Comparison of ENCODE assay signal across 14 mouse cellular contexts in genomic region chr11:83867571-83867970, GRCm38 (mm10). TPM values are rescaled to one million over a fixed set of nuclear protein-coding genes. Genes with fewer than 3 reads are reported as not detected.
"Had no signal": no experiment of that assay in that cellular context is flagged by ENCODE, and none has a peak within 500 bp of the region (broad histone marks: within the 10 kb centered on the region; RNA-seq: fewer than 3 reads in every experiment).

No protein-coding gene starts in this region.

- DNase-seq: kidney, adult 8-10 months; kidney, postnatal 10 days; kidney, postnatal 4 days; left cerebral cortex, postnatal 4 days; lung, adult 2 months; lung, postnatal 36 days; right cerebral cortex, postnatal 14 days; thymus, postnatal 4 days had no signal

- H3K4me3 ChIP-seq: layer of hippocampus, adult 2 months; limb, embryonic 13.5 days; liver, embryonic 15.5 days; neural tube, embryonic 12.5 days had no signal

- H3K4me1 ChIP-seq: limb, embryonic 13.5 days had no signal

- H3K27me3 ChIP-seq: liver, embryonic 15.5 days had no signal

- ATAC-seq: intestine, embryonic 16.5 days; lung, postnatal 0 days had no signal

- H3K4me2 ChIP-seq: limb, embryonic 13.5 days; liver, embryonic 15.5 days; neural tube, embryonic 12.5 days had no signal

- H3K9me3 ChIP-seq: limb, embryonic 13.5 days; liver, embryonic 15.5 days; neural tube, embryonic 12.5 days had no signal

- H3K27ac ChIP-seq: layer of hippocampus, adult 2 months; limb, embryonic 13.5 days; liver, embryonic 15.5 days; neural tube, embryonic 12.5 days had no signal

- H3K36me3 ChIP-seq: limb, embryonic 13.5 days; liver, embryonic 15.5 days; neural tube, embryonic 12.5 days had no signal

- H3K9ac ChIP-seq: limb, embryonic 13.5 days; liver, embryonic 15.5 days; neural tube, embryonic 12.5 days had no signal

RNA-seq across cellular contexts. Expression of gene Hnf1b, which starts 17.7 kb away (rescaled TPM):
- polyA plus RNA-seq: limb, embryonic 13.5 days had no signal
